Mouse (Mus musculus) inflammation-experienced regulatory T-cells, adult 6 months (primary cell): ENCODE data around the gene Snx29. TPM values are rescaled to one million over a fixed set of nuclear protein-coding genes. Genes with fewer than 3 reads are reported as not detected.
"Not testable (repeated sequence)": the region's sequence is repeated elsewhere in the genome, so short reads cannot be mapped to it uniquely, and the experiment has no call there.

Source experiments
- ATAC-seq: one replicate; pipeline ENCODE4 v1.8.0; 2017
- polyA plus RNA-seq, 3 experiments: library from polyadenylated mRNA; unstranded; fragments of 100-300 nt; shearing (Covaris generic); gene quantifications; one replicate each; pipeline ENCODE4 v1.2.1; 2017

Gene Snx29
- polyA plus RNA-seq, 3 experiments from 2014 or later: 4.4 to 14.3 (median 6.1) TPM

DNA sequence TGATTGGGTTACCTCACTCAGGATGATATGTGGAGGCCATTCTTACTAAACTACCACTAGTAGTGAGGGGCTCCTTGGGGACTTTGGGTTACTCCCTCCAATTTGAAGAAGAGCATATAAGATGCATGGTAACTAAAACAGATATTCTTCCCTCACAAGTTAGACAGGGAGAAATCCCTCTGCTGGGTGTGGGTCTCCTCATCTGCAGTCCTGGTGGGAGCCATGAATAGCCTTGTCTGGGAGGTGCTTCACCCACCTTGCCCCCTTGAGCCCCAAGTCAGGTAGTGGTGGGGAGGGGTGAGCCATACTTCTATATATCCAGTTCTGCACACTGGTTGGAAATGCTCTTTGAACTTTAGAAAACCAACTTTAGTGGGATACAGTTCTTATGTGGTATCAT is 218.3 kb downstream of the Snx29 start:
- ATAC-seq: no peak

GRCm38 (mm10) chr16:11541769-11542168 is 219.1 kb downstream of the Snx29 start:
- no peak for ATAC-seq

GRCm38 (mm10) chr16:11550043-11550725 is 227.5 kb downstream of the Snx29 start:
- peak; percentile 14 for ATAC-seq

GRCm38 (mm10) chr16:11561714-11562113 is 239.0 kb downstream of the Snx29 start:
- no peak for ATAC-seq

DNA sequence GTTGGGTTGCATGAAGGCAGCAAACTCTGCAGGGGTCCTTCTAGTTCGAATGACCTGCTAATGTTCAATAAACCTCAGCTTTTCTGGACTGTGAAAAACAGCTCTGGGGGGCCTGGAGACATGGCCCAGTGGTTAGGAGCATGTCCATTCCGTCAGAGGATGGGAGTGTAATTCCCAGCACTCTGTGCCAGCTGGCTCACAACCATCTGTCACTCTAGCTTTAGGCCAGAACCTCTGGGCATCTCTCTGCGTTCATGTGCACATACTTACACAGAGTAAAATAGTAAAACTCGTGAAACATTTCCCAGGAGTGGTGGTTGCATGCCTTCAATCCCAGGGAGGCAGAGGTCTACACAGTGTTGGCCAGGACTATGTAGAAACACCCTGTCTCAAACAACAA is 241.1 kb downstream of the Snx29 start:
- no peak for ATAC-seq

DNA sequence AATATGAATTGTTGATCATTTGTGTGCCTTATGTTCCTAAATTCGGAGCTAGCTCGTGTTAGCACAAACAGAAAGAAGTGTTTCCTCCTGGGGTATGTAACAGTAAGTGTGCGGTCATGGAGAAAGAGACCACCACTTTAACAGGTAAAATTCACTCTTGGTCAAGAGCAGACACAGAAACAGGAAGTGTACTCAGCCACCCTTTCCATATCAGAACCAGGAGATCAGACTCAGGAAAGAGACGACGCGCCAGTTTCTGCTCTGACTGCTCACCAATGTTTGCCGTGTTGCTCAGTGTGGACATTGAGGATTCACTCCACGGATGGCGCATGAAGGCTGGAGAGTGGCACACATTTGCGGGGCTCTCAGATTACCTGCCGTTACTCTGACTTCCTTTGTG is 242.4 kb downstream of the Snx29 start:
- ATAC-seq: no peak

DNA sequence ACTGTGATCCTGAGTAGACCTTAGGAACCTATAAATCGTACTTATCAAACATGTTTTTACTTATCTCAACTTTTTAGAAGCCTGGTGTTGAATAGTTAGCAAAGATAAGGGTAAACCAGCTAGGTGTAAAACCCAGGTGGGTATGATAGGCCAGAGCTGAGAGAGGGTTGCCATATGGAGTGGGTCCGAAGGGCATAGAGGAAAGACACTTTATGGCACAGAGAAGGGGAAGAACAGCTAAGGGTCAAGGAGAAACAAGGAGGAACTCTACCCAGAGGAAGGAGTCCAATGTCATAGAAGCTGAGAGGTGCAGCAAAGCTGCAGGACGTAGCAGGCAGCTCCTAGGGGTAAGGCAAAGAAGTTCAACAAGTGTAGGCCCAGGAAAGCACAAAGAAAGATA is 244.9 kb downstream of the Snx29 start:
- no peak for ATAC-seq

- no peak for ATAC-seq
These were observed 245.4 kb downstream of the Snx29 start for GRCm38 (mm10) chr16:11568095-11568494.

- no peak for ATAC-seq
These were observed 245.9 kb downstream of the Snx29 start for GRCm38 (mm10) chr16:11568601-11569000.

GRCm38 (mm10) chr16:11569127-11569526 is 246.4 kb downstream of the Snx29 start:
- no peak for ATAC-seq

DNA sequence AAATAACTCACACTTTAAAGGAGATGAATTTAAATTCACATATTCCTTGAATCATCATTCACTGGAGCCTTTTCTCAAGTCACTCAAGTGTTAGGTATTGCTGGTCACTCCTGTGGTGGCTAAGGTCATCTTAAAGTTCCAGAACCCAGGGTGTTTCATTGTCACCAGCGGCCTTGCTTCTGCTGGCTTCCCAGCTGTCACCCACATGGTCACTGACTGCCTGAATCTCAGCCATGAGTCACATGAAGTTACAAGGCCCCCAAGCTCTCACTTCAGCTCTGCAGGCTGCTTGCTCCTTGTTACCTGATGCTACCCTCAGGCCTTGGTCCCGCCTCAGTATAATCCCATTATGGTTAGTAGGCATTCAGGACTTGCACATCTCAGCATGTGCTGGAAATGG is 247.4 kb downstream of the Snx29 start:
- ATAC-seq: no peak

DNA sequence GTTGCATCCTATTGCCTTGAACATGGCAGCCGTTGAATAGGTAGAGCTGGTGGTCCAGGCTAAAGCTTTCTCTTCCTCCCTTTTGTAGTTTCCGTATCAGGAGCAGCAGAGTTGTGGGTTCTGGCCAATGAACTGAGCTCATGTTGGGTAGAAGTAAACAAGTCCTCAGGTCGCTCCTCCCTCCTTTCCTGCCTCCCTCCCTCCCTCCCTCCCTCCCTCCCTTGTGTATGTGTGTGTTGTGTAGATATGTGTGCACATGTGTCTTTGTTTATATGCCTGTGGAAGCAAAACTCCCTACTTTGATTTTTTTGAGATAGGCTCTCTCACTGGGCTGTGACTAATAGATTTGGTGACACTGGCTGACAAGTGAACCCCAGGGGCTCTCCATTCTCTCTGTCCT is 251.8 kb downstream of the Snx29 start:
- no peak for ATAC-seq

GRCm38 (mm10) chr16:11575733-11576132 is 253.0 kb downstream of the Snx29 start:
- ATAC-seq: not testable (repeated sequence)

DNA sequence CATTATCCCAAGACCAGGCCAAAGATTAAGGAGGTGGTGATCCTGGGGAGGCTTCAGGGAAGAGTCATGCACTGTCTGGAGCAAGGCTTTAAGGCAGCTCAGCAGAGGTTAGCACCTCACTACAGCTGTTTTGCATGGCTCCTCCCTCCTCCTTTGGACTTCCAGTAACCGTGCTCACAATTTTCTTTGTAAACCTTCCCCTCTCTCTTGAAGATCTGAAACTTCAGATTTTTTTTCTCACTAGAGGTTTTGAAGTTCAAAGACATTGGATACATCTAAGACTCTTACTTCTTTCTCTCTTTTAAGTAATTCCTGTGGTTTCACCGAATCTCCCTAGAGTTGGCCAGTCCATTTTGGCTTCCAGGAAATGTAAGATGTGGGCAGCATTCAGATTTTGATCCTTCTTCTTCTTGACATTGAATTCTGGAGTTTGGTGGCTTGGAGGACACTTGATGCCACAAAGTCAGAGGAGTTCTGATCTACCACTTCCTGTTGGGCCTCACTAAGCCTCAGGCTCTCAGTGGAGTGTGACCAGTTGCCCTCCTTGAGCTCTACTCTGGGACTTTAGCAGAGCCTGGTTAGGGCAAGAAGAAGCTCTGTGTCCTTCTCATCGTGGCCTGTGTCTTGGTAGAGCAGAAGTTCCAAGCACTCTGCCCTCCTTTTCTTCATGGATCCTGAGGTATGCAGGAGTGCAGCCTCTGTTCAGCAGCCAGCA is 255.0 kb downstream of the Snx29 start:
- ATAC-seq: peak; percentile 72

DNA sequence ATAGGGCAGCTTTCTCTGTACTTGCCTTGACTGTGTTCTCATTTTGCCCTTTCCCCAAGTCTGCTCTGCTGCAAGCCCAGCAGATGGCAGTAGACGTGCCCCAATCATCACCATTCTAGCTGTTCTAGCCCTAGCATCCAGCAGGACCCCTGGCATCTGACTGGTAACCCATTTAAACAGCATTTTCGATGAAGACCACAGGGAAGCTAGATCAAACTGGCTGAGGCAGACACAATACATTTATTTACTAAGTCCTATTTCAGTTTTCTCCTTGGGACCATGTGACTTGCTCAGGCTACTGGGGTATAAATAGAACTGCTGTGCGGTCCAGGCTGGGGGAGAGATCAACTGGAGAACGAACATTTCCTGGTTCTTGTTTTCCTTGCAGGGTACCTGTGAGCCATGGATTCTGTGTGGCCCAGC is 257.0 kb downstream of the Snx29 start:
- ATAC-seq: no peak

GRCm38 (mm10) chr16:11583941-11584639 is 261.4 kb downstream of the Snx29 start:
- no peak for ATAC-seq

DNA sequence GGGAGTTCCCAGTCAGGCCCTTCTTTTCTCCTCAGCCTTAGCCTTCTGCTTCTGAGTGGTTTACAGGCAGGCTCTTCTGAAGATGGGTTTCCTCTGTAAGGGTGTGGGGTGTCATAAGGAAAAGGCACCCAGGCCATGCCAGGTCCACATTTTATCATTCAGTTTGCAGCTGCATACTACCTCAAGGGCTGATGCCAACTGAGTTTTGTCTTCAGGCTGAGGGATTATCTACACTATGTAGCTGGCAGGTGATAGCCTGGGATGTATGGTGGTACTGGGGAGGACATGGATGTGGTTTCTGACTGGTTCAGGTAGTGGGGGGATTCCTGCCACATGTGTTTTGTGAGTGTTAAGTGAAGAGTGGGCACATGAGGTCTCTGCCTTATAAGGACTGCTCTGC is 266.0 kb downstream of the Snx29 start:
- no peak for ATAC-seq

- ATAC-seq: no peak
These were observed 266.6 kb downstream of the Snx29 start for GRCm38 (mm10) chr16:11589336-11589735.

GRCm38 (mm10) chr16:11589782-11590695 is 267.3 kb downstream of the Snx29 start:
- ATAC-seq: no peak

GRCm38 (mm10) chr16:11596599-11596998 is 273.9 kb downstream of the Snx29 start:
- ATAC-seq: no peak

DNA sequence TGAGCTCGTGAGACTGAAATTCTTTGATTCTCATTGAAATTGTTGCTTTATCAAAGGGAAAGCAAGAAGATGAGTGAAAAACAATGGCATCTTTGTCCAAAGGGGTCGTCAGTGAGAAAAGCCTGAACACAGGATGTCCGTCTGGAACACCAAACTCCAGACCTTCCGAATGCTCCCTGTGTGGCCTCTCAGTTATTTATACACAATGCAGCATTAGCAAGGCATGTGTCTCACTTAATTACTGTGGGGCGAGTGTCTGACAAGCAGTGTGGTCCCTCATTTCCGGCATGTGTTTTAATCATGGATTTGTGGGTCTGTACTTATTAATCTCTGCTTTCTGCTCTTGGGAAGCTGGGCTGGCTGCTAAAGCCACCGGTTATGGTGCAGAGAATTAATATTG is 275.1 kb downstream of the Snx29 start:
- ATAC-seq: no peak

DNA sequence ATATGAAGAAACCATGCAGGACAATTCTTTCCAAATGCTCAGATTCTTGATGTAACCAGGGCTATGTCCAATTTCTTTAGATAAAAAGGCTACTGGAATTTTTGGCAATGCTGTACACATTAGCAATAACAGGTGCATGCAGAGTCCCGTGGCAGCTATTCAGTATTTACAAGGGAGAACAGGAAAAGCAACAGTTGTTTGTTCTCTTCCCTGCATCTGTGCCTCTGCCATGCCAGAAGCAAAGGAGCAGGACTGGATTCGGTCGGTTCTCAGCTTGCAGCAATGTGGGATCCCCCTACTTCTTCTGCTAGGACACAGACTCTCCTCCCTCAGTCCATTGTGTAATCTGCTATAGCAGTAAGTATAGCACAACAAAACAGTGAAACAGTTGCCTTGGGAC is 276.8 kb downstream of the Snx29 start:
- ATAC-seq: no peak
